Mouse (Mus musculus) cerebellum, adult 8-10 months (tissue): ENCODE data around the gene Taf13.
A peak's percentile ranks its signal among the peaks of the same experiment; 100 is the strongest.
"Not testable (repeated sequence)": the region's sequence is repeated elsewhere in the genome, so short reads cannot be mapped to it uniquely, and the experiment has no call there.

ENCODE experiments used
- DNase-seq: peaks from one replicate; pipeline ENCODE4 v3.0.0; 2022

Gene Taf13

DNA sequence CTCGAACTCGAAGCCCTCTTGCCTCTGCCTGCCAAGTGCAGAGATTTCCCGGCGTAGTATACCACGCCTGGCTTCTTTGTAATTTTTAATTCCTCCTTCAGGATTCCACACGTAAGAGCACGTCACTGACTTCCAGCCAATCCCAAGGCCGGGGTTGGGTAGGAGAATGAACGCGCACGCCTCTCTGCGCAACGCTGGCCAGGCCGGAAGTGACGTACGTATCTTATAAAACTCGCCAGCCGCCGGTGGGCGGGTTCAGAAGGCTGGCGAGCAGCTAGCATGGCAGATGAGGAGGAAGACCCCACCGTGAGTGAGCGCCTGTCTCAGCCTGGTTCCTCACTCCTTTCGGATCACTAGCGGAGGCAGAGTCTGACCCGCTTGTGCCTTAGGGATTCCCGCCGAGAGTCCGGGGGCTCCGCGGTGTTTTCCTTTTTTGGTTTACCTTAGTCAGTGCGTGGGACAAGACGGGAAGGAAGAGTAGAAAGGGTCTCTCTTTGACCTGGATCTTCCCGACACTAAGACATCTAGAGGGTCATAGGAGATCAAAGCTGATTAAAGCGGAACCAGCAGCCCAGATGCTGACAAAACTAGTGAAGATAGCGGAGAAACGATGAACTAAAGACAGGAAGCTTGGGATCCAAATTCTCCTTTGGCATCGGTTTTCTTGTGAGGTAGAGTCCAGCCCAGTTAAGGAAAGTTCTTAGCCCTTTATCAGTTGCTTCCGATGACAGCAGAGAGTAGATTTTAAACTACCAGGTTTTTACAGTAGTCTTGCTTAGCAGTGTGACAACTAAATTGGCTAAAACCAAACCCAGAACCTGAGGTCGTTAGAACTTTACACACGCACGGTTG, at the start of gene Taf13:
TSS of gene Taf13 (plus strand) at position 256 of the 852 bp plus-strand sequence.
- peak; percentile 97 for DNase-seq

DNA sequence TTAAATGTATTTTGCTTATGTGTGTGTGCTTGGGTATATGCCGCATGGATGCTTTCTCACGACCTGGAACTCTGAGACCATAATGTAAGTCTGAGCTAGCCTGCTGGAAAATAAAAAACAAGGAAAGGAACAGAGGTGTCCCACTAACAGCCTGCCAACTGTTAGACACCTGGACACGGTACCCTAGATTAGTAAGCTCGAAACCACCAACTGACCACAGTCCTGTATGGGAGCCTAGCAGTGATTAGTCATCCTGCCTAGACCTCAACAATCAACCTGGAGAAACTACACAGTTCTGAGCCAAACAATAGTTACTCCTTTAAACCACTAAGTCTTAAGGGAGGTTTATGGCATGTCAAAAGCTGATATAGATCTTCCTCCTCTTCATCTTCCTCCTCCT, 48.1 kb upstream of the Taf13 start:
- no peak for DNase-seq

GRCm38 (mm10) chr3:108528489-108528888, 43.0 kb upstream of the Taf13 start:
- no peak for DNase-seq

GRCm38 (mm10) chr3:108533114-108533885, 38.2 kb upstream of the Taf13 start:
- DNase-seq = no peak

DNA sequence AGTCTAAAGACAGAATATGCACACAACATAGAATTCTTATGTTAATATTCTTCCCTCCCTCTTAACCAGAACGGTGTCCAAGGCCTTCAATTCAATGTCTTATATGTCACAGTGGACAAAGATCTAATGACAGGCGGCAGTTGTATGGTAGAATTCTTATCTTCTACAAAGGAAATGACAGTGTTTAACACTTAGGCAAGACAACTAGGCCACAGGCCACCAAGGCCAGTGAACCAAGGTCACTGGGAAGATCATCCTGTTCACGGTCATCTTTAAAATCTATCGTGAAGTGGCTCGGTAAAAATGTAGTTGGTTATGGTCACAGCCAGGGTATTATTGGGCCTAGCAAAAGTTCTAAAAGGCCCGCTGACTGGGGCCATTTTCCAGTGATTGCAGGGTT, 37.5 kb upstream of the Taf13 start, which contains the start of gene 1700013F07Rik:
TSS of gene 1700013F07Rik (plus strand) at position 200 of the 400 bp plus-strand sequence.
- DNase-seq = no peak

DNA sequence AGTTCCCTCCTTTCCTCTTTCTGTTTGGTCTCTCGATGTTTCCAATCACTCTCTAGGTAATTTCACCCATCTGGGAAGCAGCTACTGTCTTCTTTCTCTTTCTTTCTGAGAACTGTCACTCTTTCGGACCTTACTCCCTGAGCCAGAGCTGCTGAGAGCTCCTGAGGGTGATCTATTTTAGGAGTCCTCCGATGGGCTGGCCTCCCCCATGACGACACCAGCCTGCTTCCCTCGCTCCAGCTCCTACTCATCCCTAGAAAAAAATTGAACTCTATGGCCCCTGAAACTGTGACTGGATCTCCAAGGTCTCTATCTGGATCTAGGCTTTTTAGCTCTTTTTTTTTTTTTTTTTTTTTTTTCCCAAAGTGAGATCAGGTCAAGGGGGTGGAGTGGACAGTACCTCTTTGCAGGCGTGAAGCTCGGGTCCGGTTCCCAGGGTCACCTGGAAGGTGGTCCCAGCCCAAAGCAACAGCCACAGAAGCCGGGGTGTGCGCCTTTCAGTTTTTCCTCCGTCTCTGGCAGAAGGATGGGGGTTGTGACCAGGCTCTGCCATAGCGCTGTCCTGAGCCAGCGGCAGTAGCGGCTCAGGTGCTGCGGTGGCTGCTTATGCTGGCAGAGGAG, 35.5 kb upstream of the Taf13 start:
- DNase-seq = no peak

- peak; percentile 40 for DNase-seq
Measured at GRCm38 (mm10) chr3:108536517-108537260, 34.8 kb upstream of the Taf13 start, which contains the start of gene 5330417C22Rik. 5330417C22Rik (minus strand) TSS chr3:108536536.

DNA sequence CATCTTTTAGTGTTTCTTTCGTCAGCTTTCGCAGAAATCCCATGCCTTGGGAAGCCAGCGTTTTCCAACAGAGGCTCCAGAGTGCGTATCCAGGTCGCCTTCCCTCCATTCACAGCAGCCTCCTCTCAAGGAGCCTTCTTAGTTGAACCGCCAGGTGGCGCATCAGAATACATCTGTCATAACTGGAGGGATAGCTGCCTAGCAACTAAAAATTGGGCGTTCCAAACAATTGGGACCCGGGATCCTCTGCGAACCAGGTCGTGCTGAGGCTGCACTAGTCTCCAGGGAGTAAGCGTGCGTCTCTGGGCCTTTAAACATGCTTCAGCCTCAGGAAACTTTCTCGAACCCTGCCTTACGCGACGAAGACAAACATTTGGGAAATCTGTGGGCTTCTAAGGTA, 34.2 kb upstream of the Taf13 start:
- DNase-seq = peak; percentile 83

DNA sequence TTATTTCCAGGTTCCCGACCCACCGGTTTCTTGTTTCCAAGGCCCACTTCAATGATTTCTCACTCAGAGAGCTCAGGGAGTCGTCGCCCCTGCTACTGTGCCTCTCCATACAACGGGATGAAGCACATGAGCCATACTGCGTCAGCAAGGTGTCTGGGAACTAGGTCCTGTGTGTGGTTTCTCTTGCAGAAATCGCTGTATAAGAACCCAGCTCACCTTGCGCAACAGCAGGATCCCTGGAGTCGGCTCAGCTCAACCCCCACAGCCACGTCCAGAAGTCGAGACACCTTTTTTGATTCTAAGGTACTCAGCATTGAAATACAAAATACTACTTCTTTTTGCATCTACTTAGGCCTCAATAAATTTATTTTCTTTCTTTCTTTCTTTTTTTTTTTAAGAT, 29.2 kb upstream of the Taf13 start:
- DNase-seq = no peak

DNA sequence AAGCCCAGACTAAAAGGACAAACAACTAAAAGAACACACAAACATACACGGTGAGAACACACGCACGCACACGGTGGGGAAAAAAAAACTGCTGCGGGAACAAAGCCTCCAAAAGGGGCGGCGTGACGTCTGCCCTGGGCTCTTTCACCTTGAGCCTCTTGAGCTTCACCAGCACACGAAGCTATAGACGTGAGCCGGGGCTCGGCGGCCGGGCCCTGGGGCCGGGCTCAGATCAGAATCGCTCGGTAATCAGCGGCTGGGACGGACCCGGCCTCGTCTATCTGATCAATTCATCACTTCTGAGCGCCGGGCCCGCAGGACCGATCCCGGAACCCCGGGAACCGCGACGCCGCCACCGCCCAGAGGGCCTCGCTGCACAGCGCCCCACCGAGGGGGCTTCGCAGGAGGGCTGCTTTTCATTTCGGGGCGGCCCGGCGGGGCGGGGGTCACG, 17.4 kb upstream of the Taf13 start:
- peak; percentile 48 for DNase-seq

- peak; percentile 90 for DNase-seq
Measured at GRCm38 (mm10) chr3:108554587-108555312, 16.7 kb upstream of the Taf13 start.

DNA sequence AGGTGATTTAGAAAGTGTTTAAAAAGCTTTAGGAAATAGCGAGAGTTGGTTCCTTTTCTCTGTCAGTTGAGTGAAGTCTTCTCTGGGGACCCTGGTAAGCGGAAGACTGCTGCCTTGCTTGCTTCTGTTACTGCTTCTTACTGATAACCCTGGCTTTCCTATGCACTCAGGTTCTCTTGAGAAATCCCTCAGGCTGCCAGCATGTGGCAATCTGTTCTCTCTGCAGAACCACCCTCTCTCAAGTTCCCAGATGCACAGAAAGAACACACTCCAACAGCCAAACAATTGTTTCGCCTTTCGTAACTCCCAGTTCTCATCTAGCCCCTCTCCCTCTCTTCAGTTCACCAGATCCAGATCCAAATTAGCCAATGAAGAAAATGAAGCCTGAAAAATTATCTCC, 13.6 kb upstream of the Taf13 start:
- no peak for DNase-seq

- DNase-seq = peak; percentile 97
Measured at GRCm38 (mm10) chr3:108562133-108562730, 9.3 kb upstream of the Taf13 start, which contains the start of gene Tmem167b. Tmem167b (minus strand) TSS chr3:108562466.

- DNase-seq = no peak
Measured at GRCm38 (mm10) chr3:108562777-108563271, 8.7 kb upstream of the Taf13 start.

DNA sequence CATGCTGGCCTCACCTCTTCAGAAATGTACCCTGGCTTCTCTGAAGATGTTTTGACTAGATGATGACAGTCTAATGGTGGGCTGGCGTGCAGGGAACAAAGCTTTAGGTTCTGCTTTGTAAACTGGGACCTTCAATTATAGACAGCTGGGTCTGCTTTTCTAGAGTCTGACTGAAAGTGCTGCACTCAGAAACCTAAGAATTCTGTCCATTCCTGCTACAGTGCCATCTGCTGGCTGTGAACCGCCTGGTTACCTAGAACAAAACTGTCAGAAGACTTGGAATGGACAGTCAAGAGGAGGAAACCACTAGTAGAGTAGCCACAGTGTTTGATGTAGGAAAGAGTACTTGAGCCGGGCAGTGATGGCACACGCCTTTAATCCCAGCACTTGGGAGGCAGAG, 8.2 kb upstream of the Taf13 start:
- DNase-seq = peak; percentile 78

DNA sequence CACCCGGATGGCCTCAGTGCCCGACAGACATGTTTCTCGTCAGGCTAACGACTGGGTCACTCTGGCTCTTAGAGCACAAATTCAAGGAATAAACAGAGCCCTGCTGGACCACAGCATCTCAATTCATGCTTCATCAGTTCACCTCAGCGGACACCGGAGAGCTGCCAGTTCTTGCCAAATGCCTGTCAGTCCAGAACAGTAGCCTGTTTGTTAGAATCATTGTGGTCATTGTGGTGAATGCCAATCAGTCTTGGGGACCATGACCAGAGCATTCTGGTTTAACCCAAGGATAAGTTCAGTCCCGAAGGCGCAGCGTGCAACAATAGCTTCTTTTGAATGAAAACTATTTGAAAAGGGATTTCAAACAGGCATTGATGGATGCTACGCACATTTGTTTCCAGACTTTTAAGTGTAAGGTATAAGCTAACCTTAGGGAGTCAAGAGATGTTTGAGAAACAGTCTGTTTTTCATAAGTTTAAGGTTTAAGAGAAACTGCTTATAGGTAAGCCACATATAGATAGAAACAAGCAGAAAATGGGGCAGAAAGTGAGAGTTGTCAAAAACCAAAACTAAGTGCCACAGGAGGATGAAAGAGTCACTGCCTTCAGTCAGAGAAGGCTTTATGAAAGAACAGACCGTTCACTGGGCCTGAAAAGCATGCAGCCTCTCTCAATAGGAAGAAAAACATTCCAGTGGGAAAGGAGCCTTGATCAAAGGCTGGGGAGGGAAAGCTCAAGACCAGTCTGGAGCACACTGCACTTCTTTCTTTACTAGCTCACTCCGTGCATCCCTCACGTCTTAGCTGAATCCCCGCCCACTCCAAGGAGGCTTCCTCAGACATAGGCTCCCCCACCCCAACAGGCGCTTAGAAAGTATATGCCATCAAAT, 3.3 kb upstream of the Taf13 start:
- DNase-seq = no peak

DNA sequence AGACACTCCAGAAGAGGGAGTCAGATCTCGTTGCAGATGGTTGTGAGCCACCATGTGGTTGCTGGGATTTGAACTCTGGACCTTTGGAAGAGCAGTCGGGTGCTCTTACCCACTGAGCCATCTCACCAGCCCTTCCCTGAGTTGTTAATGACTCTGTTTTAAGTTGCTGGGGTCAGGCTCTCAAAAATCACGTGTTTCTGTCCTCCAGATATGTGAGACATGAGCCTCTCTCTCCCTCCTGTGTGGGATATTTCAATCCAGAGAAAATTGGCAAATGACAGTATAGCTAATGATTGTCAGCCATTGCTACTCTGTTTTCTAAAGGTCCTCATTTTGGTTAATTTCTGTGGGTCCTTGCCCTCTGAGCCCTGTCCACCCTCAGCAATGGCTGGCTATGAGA, 1.9 kb upstream of the Taf13 start:
- not testable (repeated sequence) for DNase-seq

DNA sequence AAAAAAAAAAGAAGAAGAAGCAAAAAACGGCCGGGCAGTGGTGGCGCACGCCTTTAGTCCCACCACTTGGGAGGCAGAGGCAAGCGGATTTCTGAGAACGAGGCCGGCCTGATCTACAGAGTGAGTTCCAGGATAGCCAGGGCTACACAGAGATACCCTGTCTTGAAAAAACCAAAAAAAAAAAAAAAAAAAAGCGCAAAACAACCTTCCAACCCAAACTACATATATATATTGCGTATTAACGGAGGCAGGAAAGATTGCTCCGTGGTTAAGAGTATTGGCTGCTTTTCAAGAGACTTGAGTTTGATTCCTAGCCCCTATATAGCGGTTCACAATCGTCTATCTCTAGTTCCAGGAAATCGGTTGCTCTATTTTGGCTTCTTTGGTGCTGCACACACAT, 685 bp upstream of the Taf13 start:
- no peak for DNase-seq

DNA sequence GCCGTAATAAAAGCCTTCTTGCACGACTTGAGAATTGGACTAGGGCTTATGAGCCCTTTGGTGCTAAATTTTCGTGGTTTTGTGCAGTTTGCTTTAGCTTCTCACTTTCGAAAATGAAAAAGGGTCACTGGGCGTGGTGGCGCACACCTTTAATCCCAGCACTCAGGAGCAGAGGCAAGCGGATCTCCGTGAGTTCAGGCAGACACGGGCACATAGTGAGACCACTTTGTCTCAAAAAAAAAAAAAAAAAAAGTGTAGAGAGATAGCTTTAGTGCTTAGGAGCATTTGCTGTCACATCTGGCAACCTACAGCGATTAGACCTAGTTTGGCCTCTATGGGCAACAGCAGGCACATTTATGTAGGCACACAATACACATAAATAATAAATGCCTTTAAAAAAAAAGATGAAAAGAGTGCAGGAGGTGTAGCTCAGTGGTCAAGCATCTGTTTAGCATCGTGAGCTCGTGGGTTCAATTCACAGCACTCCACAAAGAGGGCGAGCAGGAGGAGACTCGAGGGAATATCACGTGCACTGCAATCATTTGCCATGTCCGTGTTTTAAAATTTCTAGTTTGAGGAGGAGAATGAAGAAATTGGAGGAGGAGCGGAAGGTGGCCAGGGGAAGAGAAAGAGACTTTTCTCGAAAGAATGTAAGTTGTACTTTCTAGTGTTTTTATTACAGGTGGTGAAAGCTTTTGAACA, 962 bp downstream of the Taf13 start:
- DNase-seq = no peak
